Mouse (Mus musculus): ENCODE data around the gene Klhl22. TPM values are rescaled to one million over a fixed set of nuclear protein-coding genes. Genes with fewer than 3 reads are reported as not detected.
A peak's percentile ranks its signal among the peaks of the same experiment; 100 is the strongest.

Gene Klhl22
- total and polyA plus RNA-seq, 3 experiments: 2.1 TPM; not detected in 2

DNA sequence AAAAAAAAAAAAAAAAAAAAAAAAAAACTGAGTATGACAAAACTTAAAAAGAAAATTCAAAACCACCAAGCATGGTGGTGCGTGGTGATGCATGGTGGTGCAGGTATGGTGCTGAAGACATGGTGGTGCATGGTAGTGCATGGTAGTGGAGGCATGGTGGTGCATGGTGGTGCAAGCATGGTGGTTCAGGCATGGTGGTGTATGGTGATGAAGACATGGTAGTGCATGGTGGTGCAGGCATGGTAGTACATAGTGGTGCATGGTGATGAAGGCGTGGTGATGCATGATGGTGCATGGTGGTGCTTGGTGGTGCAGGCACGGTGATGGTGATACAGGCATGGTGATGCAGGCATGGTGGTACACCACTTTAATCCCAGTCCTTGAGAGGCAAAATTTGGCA lies 35.0 kb upstream of the Klhl22 start:
- peak overlapping the region; percentile 21; the same call in 1 of the 2 replicates for H3K4me3 ChIP-seq (ENCODE audit: low read depth, low read length)
- no peak for TF ChIP-seq GATA1 (IDR thresholded peaks at IDR 0.05; ENCODE audit: borderline replicate concordance, low read length)
- TF ChIP-seq GATA2 (IDR thresholded peaks at IDR 0.05; ENCODE audit: borderline replicate concordance, low read depth, low read length): no peak
- TF ChIP-seq TAL1 (conservative IDR thresholded peaks at IDR 0.05; ENCODE audit: low read depth, low read length): no peak
- TF ChIP-seq CTCF (IDR thresholded peaks at IDR 0.05; ENCODE audit: low read depth, low read length): no peak
- no peak for TF ChIP-seq POLR2AphosphoS5 (IDR thresholded peaks at IDR 0.05; ENCODE audit: insufficient replicate concordance, low read depth, low read length)
- no peaks in the 10 kb centered on the region for H3K27me3 ChIP-seq (ENCODE audit: insufficient read depth, low read length)
- no peak for DNase-seq (ENCODE audit: low spot score)
- no peak for ATAC-seq (ENCODE audit: extremely low read depth, insufficient number of reproducible peaks, low FRiP score, poor library complexity, severe bottlenecking)
- peaks cover 12% of the 10 kb centered on the region for H3K36me3 ChIP-seq (replicated peaks)
- no peaks in the 10 kb centered on the region for H3K9me3 ChIP-seq (replicated peaks)
- peaks cover 32% of the 10 kb centered on the region for H3K4me1 ChIP-seq (ENCODE audit: insufficient read depth, low read depth, low read length)

GRCm38 (mm10) chr16:17727179-17727861 lies 32.1 kb upstream of the Klhl22 start:
- ATAC-seq (ENCODE audit: extremely low read depth, insufficient number of reproducible peaks, low FRiP score, poor library complexity, severe bottlenecking) (peak; percentile 64; the same call in 1 of the 2 replicates), DNase-seq (ENCODE audit: low spot score) (peak; percentile 38)
- Histone ChIP-seq H3K27me3 (ENCODE audit: insufficient read depth, low read length) (peaks cover 2% of the 10 kb centered on the region; the same call in 1 of the 2 replicates), H3K9me3 (replicated peaks) (no peaks in the 10 kb centered on the region), H3K4me1 (ENCODE audit: insufficient read depth, low read depth, low read length) (peaks cover 17% of the 10 kb centered on the region), H3K4me3 (ENCODE audit: low read depth, low read length) (peak overlapping the region; percentile 37; the same call in 1 of the 2 replicates), H3K36me3 (replicated peaks) (no peaks in the 10 kb centered on the region)
- TF ChIP-seq CTCF (IDR thresholded peaks at IDR 0.05; ENCODE audit: low read depth, low read length) (0 out of 2 replicates have a peak, but pooled peaks have one; percentile 10), TAL1 (conservative IDR thresholded peaks at IDR 0.05; ENCODE audit: low read depth, low read length) (no peak)

- H3K36me3 ChIP-seq (replicated peaks): no peaks in the 10 kb centered on the region
- ATAC-seq (ENCODE audit: extremely low read depth, insufficient number of reproducible peaks, low FRiP score, poor library complexity, severe bottlenecking) (no peak), DNase-seq (ENCODE audit: low spot score) (no peak)
- no peak overlapping the region for H3K4me3 ChIP-seq (ENCODE audit: low read depth, low read length)
- peaks cover 14% of the 10 kb centered on the region for H3K4me1 ChIP-seq (ENCODE audit: insufficient read depth, low read depth, low read length)
- H3K27me3 ChIP-seq (ENCODE audit: insufficient read depth, low read length): peaks cover 12% of the 10 kb centered on the region
- H3K9me3 ChIP-seq (replicated peaks): no peaks in the 10 kb centered on the region
- TF ChIP-seq POLR2AphosphoS5 (IDR thresholded peaks at IDR 0.05; ENCODE audit: insufficient replicate concordance, low read depth, low read length) (no peak), GATA1 (IDR thresholded peaks at IDR 0.05; ENCODE audit: borderline replicate concordance, low read length) (no peak), GATA2 (IDR thresholded peaks at IDR 0.05; ENCODE audit: borderline replicate concordance, low read depth, low read length) (no peak), TAL1 (conservative IDR thresholded peaks at IDR 0.05; ENCODE audit: low read depth, low read length) (no peak), CTCF (IDR thresholded peaks at IDR 0.05; ENCODE audit: low read depth, low read length) (no peak)
Measured at GRCm38 (mm10) chr16:17729974-17730373, 29.4 kb upstream of the Klhl22 start.

- Histone ChIP-seq H3K9me3 (replicated peaks) (no peaks in the 10 kb centered on the region), H3K4me1 (ENCODE audit: insufficient read depth, low read depth, low read length) (peaks cover 7% of the 10 kb centered on the region), H3K36me3 (replicated peaks) (no peaks in the 10 kb centered on the region), H3K4me3 (ENCODE audit: low read depth, low read length) (no peak overlapping the region), H3K27me3 (ENCODE audit: insufficient read depth, low read length) (peaks cover 22% of the 10 kb centered on the region)
- no peak for TF ChIP-seq GATA2 (IDR thresholded peaks at IDR 0.05; ENCODE audit: borderline replicate concordance, low read depth, low read length)
- TF ChIP-seq CTCF (IDR thresholded peaks at IDR 0.05; ENCODE audit: low read depth, low read length): no peak
- TF ChIP-seq GATA1 (IDR thresholded peaks at IDR 0.05; ENCODE audit: borderline replicate concordance, low read length): no peak
- TF ChIP-seq TAL1 (conservative IDR thresholded peaks at IDR 0.05; ENCODE audit: low read depth, low read length): no peak
- TF ChIP-seq POLR2AphosphoS5 (IDR thresholded peaks at IDR 0.05; ENCODE audit: insufficient replicate concordance, low read depth, low read length): no peak
- DNase-seq (ENCODE audit: low spot score) (no peak), ATAC-seq (ENCODE audit: extremely low read depth, insufficient number of reproducible peaks, low FRiP score, poor library complexity, severe bottlenecking) (no peak)
Measured at GRCm38 (mm10) chr16:17732021-17732420, 27.4 kb upstream of the Klhl22 start.

DNA sequence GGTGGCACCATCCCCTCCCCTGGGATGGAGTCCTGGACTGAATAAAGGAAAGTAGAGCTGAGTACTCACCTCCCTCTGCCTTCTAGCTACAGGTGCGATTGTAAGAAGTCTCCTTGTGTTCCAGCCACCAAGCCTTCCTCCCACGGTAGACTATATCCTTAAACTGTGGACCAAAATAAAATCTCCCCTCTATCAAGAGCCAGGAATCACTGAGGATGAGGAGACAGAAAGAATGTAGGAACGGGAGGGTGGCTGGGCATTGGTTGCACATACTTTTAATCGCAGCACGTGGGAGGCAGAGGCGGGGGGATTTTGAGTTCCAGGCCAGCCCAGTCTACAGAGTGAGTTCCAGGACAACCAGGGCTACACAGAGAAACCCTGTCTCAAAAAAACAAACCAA lies 27.0 kb upstream of the Klhl22 start:
- H3K9me3 ChIP-seq (replicated peaks): no peaks in the 10 kb centered on the region
- no peak for DNase-seq (ENCODE audit: low spot score)

DNA sequence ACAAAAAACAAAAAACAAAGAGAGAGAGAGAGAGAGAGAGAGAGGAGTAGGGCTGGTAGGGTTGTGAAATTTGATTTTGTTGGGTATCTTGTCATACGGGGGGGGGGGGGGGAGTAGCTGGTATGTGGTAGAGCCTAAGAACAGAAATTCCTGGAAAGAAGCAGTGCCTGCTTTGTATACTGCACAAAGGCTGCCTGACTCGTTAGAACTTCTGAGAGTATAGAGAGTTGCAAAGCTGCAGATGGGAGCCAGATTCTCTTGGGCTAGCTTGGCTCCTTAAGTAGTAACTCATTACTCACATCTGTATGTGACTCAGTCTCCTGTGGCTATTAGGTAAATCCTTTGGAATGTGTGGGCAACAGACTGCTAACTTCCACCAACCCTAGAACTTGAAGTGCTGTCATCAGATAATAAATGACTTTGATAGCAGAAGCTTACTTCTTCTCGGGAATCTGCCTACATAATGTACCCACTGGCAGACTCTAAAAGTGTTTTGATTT lies 26.5 kb upstream of the Klhl22 start, which contains the start of gene Med15:
TSS of gene Med15 (minus strand) at position 51 of the 500 bp plus-strand sequence.
- no peaks in the 10 kb centered on the region for H3K9me3 ChIP-seq (replicated peaks)
- no peak for DNase-seq (ENCODE audit: low spot score)
- no peak for ATAC-seq (ENCODE audit: extremely low read depth, insufficient number of reproducible peaks, low FRiP score, poor library complexity, severe bottlenecking)
- no peaks in the 10 kb centered on the region for H3K36me3 ChIP-seq (replicated peaks)
- TF ChIP-seq POLR2AphosphoS5 (IDR thresholded peaks at IDR 0.05; ENCODE audit: insufficient replicate concordance, low read depth, low read length): no peak
- no peak for TF ChIP-seq GATA1 (IDR thresholded peaks at IDR 0.05; ENCODE audit: borderline replicate concordance, low read length)
- TF ChIP-seq CTCF (IDR thresholded peaks at IDR 0.05; ENCODE audit: low read depth, low read length): no peak
- TF ChIP-seq GATA2 (IDR thresholded peaks at IDR 0.05; ENCODE audit: borderline replicate concordance, low read depth, low read length): no peak
- TF ChIP-seq TAL1 (conservative IDR thresholded peaks at IDR 0.05; ENCODE audit: low read depth, low read length): no peak
- no peaks in the 10 kb centered on the region for H3K4me1 ChIP-seq (ENCODE audit: insufficient read depth, low read depth, low read length)
- H3K4me3 ChIP-seq (ENCODE audit: low read depth, low read length): no peak within 1 kb of the TSS
- H3K27me3 ChIP-seq (ENCODE audit: insufficient read depth, low read length): peaks cover 25% of the 10 kb centered on the region

More for the DNA sequence above, 27.0 kb upstream of the Klhl22 start:
- no peak overlapping the region for H3K4me3 ChIP-seq (ENCODE audit: low read depth, low read length)
- no peak for ATAC-seq (ENCODE audit: extremely low read depth, insufficient number of reproducible peaks, low FRiP score, poor library complexity, severe bottlenecking)
- H3K36me3 ChIP-seq (replicated peaks): no peaks in the 10 kb centered on the region
- no peak for TF ChIP-seq POLR2AphosphoS5 (IDR thresholded peaks at IDR 0.05; ENCODE audit: insufficient replicate concordance, low read depth, low read length)
- no peak for TF ChIP-seq GATA2 (IDR thresholded peaks at IDR 0.05; ENCODE audit: borderline replicate concordance, low read depth, low read length)
- no peak for TF ChIP-seq CTCF (IDR thresholded peaks at IDR 0.05; ENCODE audit: low read depth, low read length)
- TF ChIP-seq GATA1 (IDR thresholded peaks at IDR 0.05; ENCODE audit: borderline replicate concordance, low read length): no peak
- no peak for TF ChIP-seq TAL1 (conservative IDR thresholded peaks at IDR 0.05; ENCODE audit: low read depth, low read length)
- H3K27me3 ChIP-seq (ENCODE audit: insufficient read depth, low read length): peaks cover 22% of the 10 kb centered on the region
- peaks cover 4% of the 10 kb centered on the region for H3K4me1 ChIP-seq (ENCODE audit: insufficient read depth, low read depth, low read length)
